Mouse (Mus musculus) heart, postnatal 0 days (tissue): ENCODE results near the gene Pou3f3. TPM values are rescaled to one million over a fixed set of nuclear protein-coding genes. Genes with fewer than 3 reads are reported as not detected.

Source experiments
- ATAC-seq: fragments of 200-750 bp; cut with Nextera tagmentation; 2 replicates; pipeline ENCODE4 v1.8.0; 2017; ENCODE audit warnings: low read depth, moderate number of reproducible peaks, moderate library complexity; ENCODE audit not compliant: insufficient read depth
- DNase-seq: peaks from one replicate; pipeline ENCODE4 v3.0.0-alpha.2; 2016; ENCODE audit warnings: low spot score
- H3K27ac ChIP-seq: fragments of 300-500 bp; sonication (generic); 2 replicates; pipeline ENCODE4 v1.5.1; 2014; ENCODE audit warnings: low read depth, mild to moderate bottlenecking
- H3K27me3 ChIP-seq: fragments of 300-500 bp; sonication (generic); 2 replicates; pipeline ENCODE4 v1.6.1; 2014; ENCODE audit warnings: low read length, mixed read lengths; ENCODE audit not compliant: control insufficient read depth, insufficient read depth
- H3K36me3 ChIP-seq: fragments of 300-500 bp; sonication (generic); replicated peaks from 2 replicates; pipeline ENCODE4 v1.6.1; 2014; ENCODE audit warnings: low read length, mixed read lengths; ENCODE audit not compliant: control insufficient read depth, insufficient read depth
- H3K4me1 ChIP-seq: fragments of 300-500 bp; sonication (generic); 2 replicates; pipeline ENCODE4 v1.6.1; 2014; ENCODE audit warnings: antibody characterized with exemption; ENCODE audit not compliant: control insufficient read depth, insufficient read depth
- H3K4me2 ChIP-seq: fragments of 300-500 bp; sonication (generic); 2 replicates; pipeline ENCODE4 v1.6.1; 2014; ENCODE audit warnings: low read depth, mild to moderate bottlenecking, low read length, moderate library complexity
- H3K4me3 ChIP-seq: fragments of 300-500 bp; sonication (generic); 2 replicates; pipeline ENCODE4 v1.5.1; 2014; ENCODE audit warnings: low read depth, low read length
- H3K9ac ChIP-seq: fragments of 300-500 bp; sonication (generic); replicated peaks from 2 replicates; pipeline ENCODE4 v1.6.1; 2014; ENCODE audit warnings: low read depth, low read length, mixed read lengths
- H3K9me3 ChIP-seq: fragments of 300-500 bp; sonication (generic); replicated peaks from 2 replicates; pipeline ENCODE4 v1.6.1; 2016; ENCODE audit warnings: low read length; ENCODE audit not compliant: control insufficient read depth
- CTCF ChIP-seq: IDR thresholded peaks from 2 replicates; pipeline ENCODE4 v1.5.1; 2016; ENCODE audit warnings: antibody characterized with exemption, control low read depth, low read depth
- EP300 ChIP-seq: IDR thresholded peaks from 2 replicates; pipeline ENCODE4 v1.6.1; 2016; ENCODE audit warnings: antibody characterized with exemption, low read depth
- WGBS: fragments of 180-500 bp; shearing (Covaris S2); extraction: QIAGEN DNeasy Blood & Tissue Kit; methylation state at CpG from one replicate; pipeline ENCODE4 v1.1.7; 2014; 5-methylcytosine and 5-hydroxymethylcytosine counted together
- polyA plus RNA-seq: library from polyadenylated mRNA; unstranded; fragments of >200 nt; fragmentation: Nextera tagmentation; extraction: Ambion mirVana; gene quantifications from 2 replicates; pipeline ENCODE4 v1.2.1, GENCODE M21; 2015
- total RNA-seq: library from RNA; depleted of rRNA; stranded (reverse); fragments of >200 nt; gene quantifications from 2 replicates; pipeline ENCODE4 v1.2.3, GENCODE M21; 2014; ENCODE audit warnings: low replicate concordance

Gene Pou3f3
- total and polyA plus RNA-seq, 2 experiments from 2014 or later, result not detected

DNA sequence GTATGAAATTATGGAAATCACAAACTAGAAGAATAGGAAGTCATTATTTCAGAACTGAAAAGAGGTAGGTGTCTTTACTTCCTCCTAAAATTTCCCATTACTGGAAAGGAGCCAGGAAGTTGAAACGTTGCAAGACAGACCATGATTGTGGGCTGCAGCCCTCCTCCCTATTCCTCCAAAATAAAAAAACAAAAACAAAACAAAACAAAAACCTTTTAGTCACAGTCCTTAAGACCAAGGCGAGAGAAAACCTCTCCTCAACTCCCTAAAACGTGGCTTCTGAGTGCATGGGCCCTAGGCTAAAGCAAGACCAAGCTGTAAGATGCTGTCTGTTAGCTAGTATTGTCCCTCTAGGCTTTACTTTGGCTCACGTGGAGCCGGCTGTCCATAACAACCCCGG is 11.7 kb upstream of the Pou3f3 start:
- WGBS, result 2% methylated on average over 6 of the region's 6 CpGs
- Histone ChIP-seq H3K9me3 (no peaks in the 10 kb centered on the region), H3K4me2 (no peak overlapping the region), H3K27ac (no peak overlapping the region), H3K4me3 (peak overlapping the region; percentile 23; the same call in 1 of the 2 replicates), H3K4me1 (peaks cover 6% of the 10 kb centered on the region; the same call in 1 of the 2 replicates), H3K27me3 (peaks cover 88% of the 10 kb centered on the region), H3K9ac (no peak overlapping the region), H3K36me3 (no peaks in the 10 kb centered on the region)
- TF ChIP-seq EP300 (no peak), CTCF (no peak)
- ATAC-seq (no peak), DNase-seq (no peak)

- peak; percentile 39; the same call in 1 of the 2 replicates for ATAC-seq
- Histone ChIP-seq H3K4me2 (peak overlapping the region; percentile 22), H3K4me3 (peak overlapping the region; percentile 23), H3K36me3 (no peaks in the 10 kb centered on the region), H3K4me1 (peaks cover 6% of the 10 kb centered on the region; the same call in 1 of the 2 replicates), H3K9ac (no peak overlapping the region), H3K9me3 (no peaks in the 10 kb centered on the region), H3K27ac (no peak overlapping the region), H3K27me3 (peaks cover 93% of the 10 kb centered on the region)
- 3% methylated on average over 27 of the region's 27 CpGs for WGBS
- no peak for TF ChIP-seq EP300
- TF ChIP-seq CTCF, result no peak
- no peak for DNase-seq
Measured at GRCm38 (mm10) chr1:42684345-42684744, 11.2 kb upstream of the Pou3f3 start.

DNA sequence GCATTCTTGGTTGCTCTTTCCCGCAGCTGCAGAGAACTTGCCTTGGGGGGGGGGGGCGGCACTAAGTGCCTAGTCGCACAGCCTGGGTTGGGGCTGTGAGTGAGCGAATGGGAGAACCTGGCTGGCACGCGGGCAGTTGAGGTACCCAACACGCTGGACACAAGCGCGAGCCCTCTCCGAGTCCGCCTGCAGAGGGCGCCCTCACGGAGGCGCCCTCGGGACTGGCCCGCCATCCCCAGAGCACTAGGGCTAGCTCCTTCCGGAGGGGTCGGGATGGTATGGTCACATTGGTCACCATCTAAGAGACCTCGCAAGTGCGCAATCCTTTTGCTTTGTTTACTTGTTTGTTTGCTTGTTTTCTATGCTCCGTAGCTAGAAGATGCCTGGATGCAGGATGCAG is 10.8 kb upstream of the Pou3f3 start:
- Histone ChIP-seq H3K9ac (no peak overlapping the region), H3K9me3 (no peaks in the 10 kb centered on the region), H3K4me3 (peak overlapping the region; percentile 23), H3K4me2 (peak overlapping the region; percentile 22), H3K4me1 (peaks cover 6% of the 10 kb centered on the region; the same call in 1 of the 2 replicates), H3K27me3 (peaks cover 94% of the 10 kb centered on the region), H3K36me3 (no peaks in the 10 kb centered on the region), H3K27ac (no peak overlapping the region)
- DNase-seq (no peak), ATAC-seq (0 out of 2 replicates have a peak, but pooled peaks have one; percentile 20)
- peak; percentile 11; the same call in 1 of the 2 replicates for TF ChIP-seq CTCF
- no peak for TF ChIP-seq EP300
- WGBS, result under 1% methylated on average over 21 of the region's 21 CpGs

DNA sequence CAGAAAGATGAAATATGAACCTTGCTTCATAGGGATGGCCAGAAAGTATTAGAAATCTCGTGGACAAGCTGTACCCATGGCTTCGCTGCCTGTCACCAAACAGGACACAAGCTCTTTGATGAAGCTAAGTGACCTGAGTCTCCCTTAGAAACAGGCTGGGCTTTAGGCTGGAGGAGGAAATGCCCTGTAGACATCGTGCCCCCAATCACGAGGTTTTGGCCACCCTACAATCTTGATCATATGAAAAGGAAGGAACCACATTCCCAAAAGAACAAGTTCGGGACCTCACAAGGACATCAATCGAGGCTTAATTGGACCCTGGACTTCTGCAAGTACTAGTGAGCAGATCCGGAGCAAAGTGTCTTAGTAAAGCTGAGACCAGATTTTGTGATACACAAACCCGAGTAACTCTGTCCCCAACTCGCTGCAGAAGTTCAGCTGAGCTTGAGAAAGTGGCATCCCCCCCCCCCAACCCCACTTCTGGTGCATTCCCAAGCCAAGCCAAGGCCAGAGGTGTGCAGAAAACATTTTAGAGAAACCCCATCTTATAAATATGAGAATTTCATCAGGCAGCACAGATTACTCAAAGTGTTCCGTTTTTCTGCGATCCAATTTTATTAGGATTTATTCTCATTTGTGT is 10.1 kb upstream of the Pou3f3 start:
- Histone ChIP-seq H3K27me3 (peaks cover 94% of the 10 kb centered on the region), H3K4me3 (no peak overlapping the region), H3K9ac (no peak overlapping the region), H3K4me1 (peaks cover 6% of the 10 kb centered on the region; the same call in 1 of the 2 replicates), H3K36me3 (no peaks in the 10 kb centered on the region), H3K27ac (no peak overlapping the region), H3K9me3 (no peaks in the 10 kb centered on the region), H3K4me2 (no peak overlapping the region)
- 5% methylated on average over 11 of the region's 11 CpGs for WGBS
- TF ChIP-seq EP300 (no peak), CTCF (no peak)
- DNase-seq (no peak), ATAC-seq (no peak)

DNA sequence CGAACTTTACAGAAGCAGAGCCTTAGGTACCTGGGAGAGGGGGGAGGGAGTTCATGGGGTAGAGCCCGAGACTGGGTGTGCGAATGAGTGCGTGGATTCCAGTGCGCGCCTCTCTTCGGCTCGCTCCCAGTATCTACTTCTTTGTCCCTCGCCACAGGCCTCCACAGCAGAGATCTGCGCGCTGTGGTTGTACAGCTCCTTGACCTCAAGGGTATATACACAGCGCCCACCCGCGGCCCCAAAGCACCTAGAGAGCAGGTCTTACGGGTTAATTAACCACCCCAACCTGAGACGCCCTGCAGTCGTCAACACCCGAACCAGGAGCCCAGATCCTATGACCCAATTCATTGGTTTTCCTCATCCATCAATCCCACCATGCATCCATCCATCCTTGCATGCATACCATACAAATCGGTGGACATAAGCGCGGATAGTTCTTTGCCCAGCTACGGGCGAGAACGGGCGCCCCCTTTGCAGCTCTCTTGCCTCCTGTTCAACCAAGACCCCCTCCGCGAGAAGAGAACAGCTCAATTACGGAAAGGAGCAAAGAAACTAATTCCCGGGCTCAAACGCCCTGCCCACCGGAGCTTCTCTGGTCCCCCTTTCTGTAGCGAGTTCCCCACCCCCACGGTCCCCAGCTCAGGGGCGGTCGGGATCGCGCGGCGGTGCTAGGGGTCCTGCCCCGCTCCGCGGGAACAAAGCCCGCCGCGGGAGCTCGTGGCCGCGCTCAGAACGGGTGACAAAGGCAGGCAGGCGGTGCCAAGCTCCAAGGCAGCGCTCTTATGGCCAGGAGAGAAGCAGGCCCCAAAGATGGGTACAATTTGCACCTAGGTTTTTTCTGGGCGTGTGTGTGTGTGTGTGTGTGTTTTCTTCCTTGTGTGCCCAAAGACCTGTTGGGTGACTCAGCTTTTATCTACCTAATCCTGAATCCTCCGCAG is 9.1 kb upstream of the Pou3f3 start:
- Histone ChIP-seq H3K9me3 (no peaks in the 10 kb centered on the region), H3K4me3 (peak overlapping the region; percentile 34), H3K4me1 (peaks cover 6% of the 10 kb centered on the region; the same call in 1 of the 2 replicates), H3K4me2 (peak overlapping the region; percentile 45), H3K9ac (no peak overlapping the region), H3K36me3 (no peaks in the 10 kb centered on the region), H3K27me3 (peaks cover 96% of the 10 kb centered on the region), H3K27ac (no peak overlapping the region)
- ATAC-seq (no peak), DNase-seq (no peak)
- 0% methylated on average over 53 of the region's 53 CpGs for WGBS
- TF ChIP-seq CTCF (no peak), EP300 (no peak)
